Mouse (Mus musculus) C2C12 (cell line): ENCODE results near the gene Rab8b.

ENCODE experiments used
- CEBPB ChIP-seq: IDR thresholded peaks from one replicate; pipeline ENCODE4 v1.6.1; 2011; ENCODE audit warnings: low read depth, mild to moderate bottlenecking, control low read depth, moderate library complexity
- CTCF ChIP-seq: IDR thresholded peaks from one replicate; pipeline ENCODE4 v1.5.1; 2011; ENCODE audit not compliant: control insufficient read depth, insufficient read depth, insufficient read length
- FOSL1 ChIP-seq: IDR thresholded peaks from one replicate; pipeline ENCODE4 v1.8.0; 2011; ENCODE audit warnings: mild to moderate bottlenecking, low read length; ENCODE audit not compliant: poor library complexity, insufficient read depth, severe bottlenecking
- MAX ChIP-seq: IDR thresholded peaks from one replicate; pipeline ENCODE4 v1.6.1; 2011; ENCODE audit warnings: mild to moderate bottlenecking, control low read depth
- MYOD1 ChIP-seq: IDR thresholded peaks from one replicate; pipeline ENCODE4 v1.6.1; 2011; ENCODE audit warnings: low read depth; ENCODE audit not compliant: control insufficient read depth, insufficient read length
- MYOG ChIP-seq: IDR thresholded peaks from one replicate; pipeline ENCODE4 v1.6.1; 2011; ENCODE audit not compliant: control insufficient read depth, insufficient read length; ENCODE audit errors: extremely low read depth
- USF1 ChIP-seq: IDR thresholded peaks from one replicate; pipeline ENCODE4 v1.6.1; 2011; ENCODE audit warnings: low read depth, mild to moderate bottlenecking, control low read depth, moderate library complexity

- TF ChIP-seq CTCF: no peak
- TF ChIP-seq USF1: no peak
- TF ChIP-seq MAX: no peak
- no peak for TF ChIP-seq CEBPB
- no peak for TF ChIP-seq MYOG
- TF ChIP-seq FOSL1: no peak
- TF ChIP-seq MYOD1: no peak
Observed at GRCm38 (mm10) chr9:66874297-66874696, 45.2 kb downstream of the Rab8b start.
